Mouse (Mus musculus) thymus, adult 2 months (tissue): Measurements from ENCODE around the gene Map2.

Source experiments
- CTCF ChIP-seq: fragments of 200-500 bp; IDR thresholded peaks from 2 replicates; pipeline ENCODE4 v1.5.1; 2012; ENCODE audit warnings: mild to moderate bottlenecking, control low read depth, low read length, moderate library complexity, borderline replicate concordance; ENCODE audit not compliant: control insufficient read depth, poor library complexity, insufficient read depth; ENCODE audit errors: extremely low read depth
- POLR2A ChIP-seq: fragments of 200-500 bp; IDR thresholded peaks from 2 replicates; pipeline ENCODE4 v1.6.1; 2012; ENCODE audit warnings: mild to moderate bottlenecking, low read length, control low read depth, moderate library complexity; ENCODE audit not compliant: control insufficient read depth, poor library complexity, insufficient read depth; ENCODE audit errors: extremely low read depth

DNA sequence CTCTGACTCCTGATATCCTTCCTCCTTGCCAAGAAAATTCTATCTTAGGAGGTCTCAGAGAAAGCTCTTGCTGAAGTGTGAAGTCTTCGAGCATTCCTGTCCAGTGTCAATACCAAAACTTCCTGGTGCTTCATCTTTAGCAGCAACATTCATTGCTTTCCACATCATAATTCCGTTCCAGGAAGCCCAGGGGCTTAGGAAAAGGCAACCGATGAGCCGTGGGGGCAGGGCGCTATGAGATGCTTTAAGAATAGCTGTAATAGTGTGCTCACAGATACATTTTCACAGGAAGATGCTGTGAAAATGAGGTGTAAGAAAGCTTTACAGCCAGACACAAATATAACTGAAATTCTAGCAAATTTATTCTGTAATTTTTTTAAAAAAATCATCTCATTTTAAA is 251.0 kb downstream of the Map2 start:
- no peak for TF ChIP-seq CTCF
- TF ChIP-seq POLR2A: no peak
